Mouse (Mus musculus) T-helper 1 cell (primary cell): ENCODE results near the gene Vmn1r104.
"Not testable (repeated sequence)": the region's sequence is repeated elsewhere in the genome, so short reads cannot be mapped to it uniquely, and the experiment has no call there.

ENCODE experiments used
- in situ Hi-C: fragments of 300-600 bp; cut with MboI, MseI; formaldehyde crosslinking; loops from one replicate; pipeline ENCODE4 v1.15.1; 2025; ENCODE audit warnings: high pct_unique_total_duplicates

The Vmn1r104 gene

DNA sequence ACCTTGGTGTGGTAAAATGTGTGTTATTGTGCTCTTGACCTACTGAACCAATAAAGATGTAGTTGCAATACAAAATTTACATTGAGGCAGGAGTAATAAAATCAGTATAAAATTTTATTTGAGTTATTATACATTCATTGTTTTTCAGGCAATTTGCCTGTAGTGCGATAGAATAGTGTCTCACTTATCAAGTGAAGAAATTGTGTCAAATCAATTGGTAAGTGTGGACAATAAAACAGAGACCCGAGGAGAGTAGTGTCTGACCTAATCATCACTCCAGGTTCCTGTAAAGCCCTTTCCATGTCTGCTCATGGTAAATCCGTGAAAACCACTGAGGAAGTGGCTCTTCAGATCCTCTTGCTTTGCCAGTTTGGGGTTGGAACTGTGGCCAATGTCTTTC, at the start of gene Vmn1r104:
Vmn1r104 (plus strand) TSS at position 301 of the 400 bp plus-strand sequence.
- in situ Hi-C loops = not testable (repeated sequence)

DNA sequence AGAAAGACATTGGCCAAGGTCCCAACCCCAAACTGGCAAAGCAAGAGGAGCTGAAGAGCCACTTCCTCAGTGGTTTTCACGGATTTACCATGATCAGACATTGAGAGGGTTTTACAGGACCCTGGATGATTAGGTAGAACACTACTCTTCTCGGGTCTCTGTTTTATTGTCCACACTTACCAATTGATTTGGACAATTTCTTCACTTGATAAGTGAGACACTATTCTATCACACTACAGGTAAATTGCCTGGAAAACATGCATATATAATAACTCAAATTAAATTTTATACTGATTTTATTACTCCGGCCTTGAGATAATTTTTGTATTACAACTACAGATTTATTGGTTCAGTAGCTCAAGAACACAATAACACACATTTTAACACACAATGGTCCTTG, 23.2 kb upstream of the Vmn1r104 start, which contains the start of gene Vmn1r103:
Vmn1r103 (minus strand) TSS at position 101 of the 400 bp plus-strand sequence.
- in situ Hi-C loops = not testable (repeated sequence)

DNA sequence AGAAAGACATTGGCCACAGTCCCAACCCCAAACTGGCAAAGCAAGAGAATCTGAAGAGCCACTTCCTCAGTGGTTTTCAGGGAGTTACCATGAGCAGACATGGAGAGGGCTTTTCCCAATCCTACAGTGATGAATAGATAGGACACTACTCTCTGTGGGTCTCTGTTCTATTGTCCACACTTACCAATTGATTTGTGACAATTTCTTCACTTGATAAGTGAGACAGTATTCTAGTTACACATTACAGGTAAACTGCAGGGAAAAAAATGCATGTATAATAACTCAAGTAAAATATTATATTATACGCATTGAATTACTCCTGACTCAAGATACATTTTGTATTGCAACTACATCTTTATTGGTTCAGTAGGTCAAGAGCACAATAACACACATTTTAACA, 12.0 kb downstream of the Vmn1r104 start, which contains the start of gene Gm5726:
Gm5726 (minus strand) TSS at position 101 of the 400 bp plus-strand sequence.
- in situ Hi-C loops = not testable (repeated sequence)

DNA sequence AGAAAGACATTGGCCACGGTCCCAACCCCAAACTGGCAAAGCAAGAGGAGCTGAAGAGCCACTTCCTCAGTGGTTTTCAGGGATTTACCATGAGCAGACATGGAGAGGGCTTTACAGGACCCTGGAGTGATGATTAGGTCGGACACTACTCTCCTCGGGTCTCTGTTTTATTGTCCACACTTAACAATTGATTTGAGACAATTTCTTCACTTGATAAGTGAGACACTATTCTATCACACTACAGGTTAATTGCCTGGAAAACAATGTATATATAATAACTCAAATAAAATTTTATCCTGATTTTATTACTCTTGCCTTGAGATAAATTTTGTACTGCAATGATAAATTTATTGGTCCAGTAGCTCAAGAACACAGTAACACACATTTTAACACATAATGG, 42.5 kb downstream of the Vmn1r104 start, which contains the start of gene Gm4141:
Gm4141 (minus strand) TSS at position 101 of the 400 bp plus-strand sequence.
- in situ Hi-C loops = not testable (repeated sequence)
